Mouse (Mus musculus) T-helper 1 cell (primary cell): Measurements from ENCODE around the gene Ppil4.

ENCODE experiments used
- in situ Hi-C: fragments of 300-600 bp; cut with MboI, MseI; formaldehyde crosslinking; loops from one replicate; pipeline ENCODE4 v1.15.1; 2025; ENCODE audit warnings: high pct_unique_total_duplicates

Ppil4 gene

GRCm38 (mm10) chr10:7821981-7822380 lies 29.3 kb downstream of the Ppil4 start:
- in situ Hi-C loops = loop anchor here (10.0 kb wide), 1 partner anchor 837 kb away; no protein-coding TSS in a partner anchor

GRCm38 (mm10) chr10:7824663-7825280 lies 32.1 kb downstream of the Ppil4 start:
- in situ Hi-C loops = loop anchor here (10.0 to 25.0 kb wide), 2 partner anchors 688 to 840 kb away; partner anchors contain the start of gene Ust

- in situ Hi-C loops = loop anchor here (10.0 to 25.0 kb wide), 2 partner anchors 687 to 840 kb away; partner anchors contain the start of gene Ust
These were observed 32.6 kb downstream of the Ppil4 start for GRCm38 (mm10) chr10:7825281-7825665.

GRCm38 (mm10) chr10:7826106-7826505 lies 33.4 kb downstream of the Ppil4 start:
- in situ Hi-C loops = loop anchor here (10.0 to 25.0 kb wide), 2 partner anchors 686 to 841 kb away; partner anchors contain the start of gene Ust

- in situ Hi-C loops = loop anchor here (25.0 kb wide), 1 partner anchor 680 kb away; the partner anchor contains the start of gene Ust
These were observed 39.5 kb downstream of the Ppil4 start, which contains the start of gene Zc3h12d for GRCm38 (mm10) chr10:7832171-7832676. Gene Zc3h12d, plus strand, starts transcription at chr10:7832470.

- in situ Hi-C loops = loop anchor here (25.0 kb wide), 1 partner anchor 679 kb away; the partner anchor contains the start of gene Ust
These were observed 40.9 kb downstream of the Ppil4 start for GRCm38 (mm10) chr10:7833377-7834165.

GRCm38 (mm10) chr10:7834671-7835225 lies 42.1 kb downstream of the Ppil4 start:
- in situ Hi-C loops = loop anchor here (25.0 kb wide), 1 partner anchor 678 kb away; the partner anchor contains the start of gene Ust

- in situ Hi-C loops = loop anchor here (25.0 kb wide), 1 partner anchor 675 kb away; the partner anchor contains the start of gene Ust
These were observed 44.2 kb downstream of the Ppil4 start for GRCm38 (mm10) chr10:7836902-7837301.

GRCm38 (mm10) chr10:7837446-7837845 lies 44.8 kb downstream of the Ppil4 start:
- in situ Hi-C loops = loop anchor here (25.0 kb wide), 1 partner anchor 675 kb away; the partner anchor contains the start of gene Ust

- in situ Hi-C loops = loop anchor here (25.0 kb wide), 1 partner anchor 674 kb away; the partner anchor contains the start of gene Ust
These were observed 45.3 kb downstream of the Ppil4 start for GRCm38 (mm10) chr10:7838036-7838435.

GRCm38 (mm10) chr10:7838874-7839421 lies 46.3 kb downstream of the Ppil4 start:
- in situ Hi-C loops = loop anchor here (25.0 kb wide), 1 partner anchor 673 kb away; the partner anchor contains the start of gene Ust

GRCm38 (mm10) chr10:7839551-7840352 lies 47.1 kb downstream of the Ppil4 start:
- in situ Hi-C loops = loop anchor here (10.0 to 25.0 kb wide), 2 partner anchors 365 to 673 kb away; partner anchors contain the start of genes Ulbp1 and Ust

GRCm38 (mm10) chr10:7840353-7840733 lies 47.7 kb downstream of the Ppil4 start:
- in situ Hi-C loops = loop anchor here (10.0 to 25.0 kb wide), 2 partner anchors 366 to 672 kb away; partner anchors contain the start of genes Ulbp1 and Ust

- in situ Hi-C loops = loop anchor here (10.0 to 25.0 kb wide), 2 partner anchors 366 to 672 kb away; partner anchors contain the start of genes Ulbp1 and Ust
These were observed 48.1 kb downstream of the Ppil4 start for GRCm38 (mm10) chr10:7840785-7841184.

GRCm38 (mm10) chr10:7841571-7842080 lies 48.9 kb downstream of the Ppil4 start:
- in situ Hi-C loops = loop anchor here (10.0 to 25.0 kb wide), 2 partner anchors 367 to 671 kb away; partner anchors contain the start of genes Ulbp1 and Ust

GRCm38 (mm10) chr10:7843181-7843580 lies 50.5 kb downstream of the Ppil4 start:
- in situ Hi-C loops = loop anchor here (10.0 to 25.0 kb wide), 2 partner anchors 368 to 669 kb away; partner anchors contain the start of genes Ulbp1 and Ust

GRCm38 (mm10) chr10:7844161-7844560 lies 51.5 kb downstream of the Ppil4 start:
- in situ Hi-C loops = loop anchor here (10.0 to 25.0 kb wide), 2 partner anchors 369 to 668 kb away; partner anchors contain the start of genes Ulbp1 and Ust

GRCm38 (mm10) chr10:7845136-7845535 lies 52.4 kb downstream of the Ppil4 start:
- in situ Hi-C loops = loop anchor here (5.0 to 25.0 kb wide), 3 partner anchors 33 to 667 kb away; partner anchors contain the start of genes Ulbp1 and Ust

GRCm38 (mm10) chr10:7845991-7846390 lies 53.3 kb downstream of the Ppil4 start:
- in situ Hi-C loops = loop anchor here (5.0 to 25.0 kb wide), 3 partner anchors 34 to 666 kb away; partner anchors contain the start of genes Ulbp1 and Ust
